Mouse (Mus musculus): ENCODE results near the gene Clic4. TPM values are rescaled to one million over a fixed set of nuclear protein-coding genes. Genes with fewer than 3 reads are reported as not detected.
"Not testable (repeated sequence)": the region's sequence is repeated elsewhere in the genome, so short reads cannot be mapped to it uniquely, and the experiment has no call there.

Gene Clic4
- total RNA-seq, 4 experiments from 2014 or later, result 40.1 to 47.4 (median 42.7) TPM

GRCm38 (mm10) chr4:135292477-135293089 lies 20.0 kb upstream of the Clic4 start:
- no peak for DNase-seq (ENCODE audit: low spot score in 2 of 2)

GRCm38 (mm10) chr4:135291841-135292240 lies 19.2 kb upstream of the Clic4 start:
- no peak for DNase-seq (ENCODE audit: low spot score in 2 of 2)

GRCm38 (mm10) chr4:135291199-135291598 lies 18.6 kb upstream of the Clic4 start:
- no peak for DNase-seq (ENCODE audit: low spot score in 2 of 2)

- DNase-seq (ENCODE audit: low spot score in 2 of 2), result no peak
Observed at GRCm38 (mm10) chr4:135287975-135288374, 15.4 kb upstream of the Clic4 start.

- DNase-seq (ENCODE audit: low spot score in 2 of 2), result no peak
Observed at GRCm38 (mm10) chr4:135286833-135287395, 14.3 kb upstream of the Clic4 start.

GRCm38 (mm10) chr4:135286033-135286622 lies 13.5 kb upstream of the Clic4 start:
- peak in 1 of 2 experiments; percentile 21 for DNase-seq (ENCODE audit: low spot score in 2 of 2)

GRCm38 (mm10) chr4:135285436-135285835 lies 12.8 kb upstream of the Clic4 start:
- DNase-seq (ENCODE audit: low spot score in 2 of 2), result no peak

GRCm38 (mm10) chr4:135283875-135284274 lies 11.3 kb upstream of the Clic4 start:
- no peak for DNase-seq (ENCODE audit: low spot score in 2 of 2)

- no peak for DNase-seq (ENCODE audit: low spot score in 2 of 2)
Observed at GRCm38 (mm10) chr4:135283417-135283816, 10.8 kb upstream of the Clic4 start.

- DNase-seq (ENCODE audit: low spot score in 2 of 2), result no peak
Observed at GRCm38 (mm10) chr4:135282651-135283290, 10.2 kb upstream of the Clic4 start.

GRCm38 (mm10) chr4:135280016-135280415 lies 7.4 kb upstream of the Clic4 start:
- DNase-seq (ENCODE audit: low spot score in 2 of 2), result not testable (repeated sequence)

GRCm38 (mm10) chr4:135276681-135277379 lies 4.2 kb upstream of the Clic4 start:
- no peak for DNase-seq (ENCODE audit: low spot score in 2 of 2)

GRCm38 (mm10) chr4:135274761-135275160 lies 2.1 kb upstream of the Clic4 start:
- no peak for DNase-seq (ENCODE audit: low spot score in 2 of 2)

GRCm38 (mm10) chr4:135273307-135273682 lies 681 bp upstream of the Clic4 start:
- peak in 1 of 2 experiments; percentile 10 for DNase-seq (ENCODE audit: low spot score in 2 of 2)

- DNase-seq (ENCODE audit: low spot score in 2 of 2), result peak; percentile 12 to 13
Observed at GRCm38 (mm10) chr4:135271881-135272616, 565 bp downstream of the Clic4 start.

GRCm38 (mm10) chr4:135271419-135271828 lies 1.2 kb downstream of the Clic4 start:
- no peak for DNase-seq (ENCODE audit: low spot score in 2 of 2)

GRCm38 (mm10) chr4:135270476-135270875 lies 2.1 kb downstream of the Clic4 start:
- no peak for DNase-seq (ENCODE audit: low spot score in 2 of 2)

- no peak for DNase-seq (ENCODE audit: low spot score in 2 of 2)
Observed at GRCm38 (mm10) chr4:135269656-135270341, 2.8 kb downstream of the Clic4 start.

GRCm38 (mm10) chr4:135267521-135267920 lies 5.1 kb downstream of the Clic4 start:
- no peak for DNase-seq (ENCODE audit: low spot score in 2 of 2)

GRCm38 (mm10) chr4:135266987-135267386 lies 5.6 kb downstream of the Clic4 start:
- DNase-seq (ENCODE audit: low spot score in 2 of 2), result no peak

GRCm38 (mm10) chr4:135260434-135260833 lies 12.2 kb downstream of the Clic4 start:
- no peak for DNase-seq (ENCODE audit: low spot score in 2 of 2)
